Mouse (Mus musculus) bone marrow, adult 2 months (tissue): ENCODE results near the gene Tmem203.

ENCODE experiments used
- CTCF ChIP-seq: fragments of 200-500 bp; IDR thresholded peaks from 2 replicates; pipeline ENCODE4 v1.5.1; 2011; ENCODE audit warnings: low read length, control low read depth; ENCODE audit not compliant: control insufficient read depth, insufficient read depth
- POLR2A ChIP-seq: fragments of 200-500 bp; IDR thresholded peaks from 2 replicates; pipeline ENCODE4 v1.6.1; 2011; ENCODE audit warnings: low read depth, mild to moderate bottlenecking, control low read depth, low read length, borderline replicate concordance; ENCODE audit not compliant: control insufficient read depth

GRCm38 (mm10) chr2:25267746-25268309 lies 12.6 kb downstream of the Tmem203 start:
- TF ChIP-seq POLR2A (no peak), CTCF (no peak)
